Mouse (Mus musculus): ENCODE measurements at regions not wholly inside any gene's neighbourhood (a gene's known extent, or its start where the extent isn't known, plus 50 kb on each side); places are given as distances from the start of the nearest gene placed in this dataset.

- H3K4me3 ChIP-seq (ENCODE audit: low read depth, low read length): no peak overlapping the region
- H3K27me3 ChIP-seq (ENCODE audit: control insufficient read depth, insufficient read depth, low read length): no peaks in the 10 kb centered on the region
- H3K36me3 ChIP-seq (replicated peaks; ENCODE audit: control insufficient read depth, insufficient read depth, low read length): no peaks in the 10 kb centered on the region
- DNase-seq (ENCODE audit: low spot score) (no peak), ATAC-seq (ENCODE audit: insufficient read depth, low read depth) (no peak)
- peaks cover 4% of the 10 kb centered on the region; the same call in 1 of the 2 replicates for H3K4me1 ChIP-seq (ENCODE audit: control insufficient read depth, insufficient read depth)
- H3K9me3 ChIP-seq (replicated peaks; ENCODE audit: control insufficient read depth, low read length): no peaks in the 10 kb centered on the region
- no peak overlapping the region for H3K4me2 ChIP-seq (ENCODE audit: low read depth, low read length)
- no peak for TF ChIP-seq EP300 (IDR thresholded peaks at IDR 0.05; ENCODE audit: low read depth)
- TF ChIP-seq CTCF (IDR thresholded peaks at IDR 0.05; ENCODE audit: low read depth): no peak
- H3K27ac ChIP-seq (ENCODE audit: low read depth): no peak overlapping the region
- WGBS: 41% methylated on average over 4 of the region's 4 CpGs
- H3K9ac ChIP-seq (replicated peaks; ENCODE audit: low read depth, low read length): no peak overlapping the region
Measured at GRCm38 (mm10) chr6:138801835-138802234, 143.5 kb upstream of the Igbp1b start.

GRCm38 (mm10) chr6:138800836-138801740 is 142.7 kb upstream of the Igbp1b start:
- ATAC-seq (ENCODE audit: insufficient read depth, low read depth) (peak; percentile 53; the same call in 1 of the 2 replicates), DNase-seq (ENCODE audit: low spot score) (peak; percentile 57)
- no peaks in the 10 kb centered on the region for H3K27me3 ChIP-seq (ENCODE audit: control insufficient read depth, insufficient read depth, low read length)
- peak overlapping the region; percentile 35; the same call in 1 of the 2 replicates for H3K27ac ChIP-seq (ENCODE audit: low read depth)
- no peak overlapping the region for H3K4me3 ChIP-seq (ENCODE audit: low read depth, low read length)
- TF ChIP-seq EP300 (IDR thresholded peaks at IDR 0.05; ENCODE audit: low read depth): no peak
- 41% methylated on average over 8 of the region's 8 CpGs for WGBS
- peaks cover 4% of the 10 kb centered on the region; the same call in 1 of the 2 replicates for H3K4me1 ChIP-seq (ENCODE audit: control insufficient read depth, insufficient read depth)
- H3K9me3 ChIP-seq (replicated peaks; ENCODE audit: control insufficient read depth, low read length): no peaks in the 10 kb centered on the region
- H3K4me2 ChIP-seq (ENCODE audit: low read depth, low read length): no peak overlapping the region
- no peak overlapping the region for H3K9ac ChIP-seq (replicated peaks; ENCODE audit: low read depth, low read length)
- H3K36me3 ChIP-seq (replicated peaks; ENCODE audit: control insufficient read depth, insufficient read depth, low read length): no peaks in the 10 kb centered on the region

GRCm38 (mm10) chr6:138794706-138795105 is 136.4 kb upstream of the Igbp1b start:
- no peaks in the 10 kb centered on the region for H3K27me3 ChIP-seq (ENCODE audit: control insufficient read depth, insufficient read depth, low read length)
- no peaks in the 10 kb centered on the region for H3K36me3 ChIP-seq (replicated peaks; ENCODE audit: control insufficient read depth, insufficient read depth, low read length)
- ATAC-seq (ENCODE audit: insufficient read depth, low read depth) (no peak), DNase-seq (ENCODE audit: low spot score) (no peak)
- no peak overlapping the region for H3K4me3 ChIP-seq (ENCODE audit: low read depth, low read length)
- H3K4me1 ChIP-seq (ENCODE audit: control insufficient read depth, insufficient read depth): no peaks in the 10 kb centered on the region
- H3K9me3 ChIP-seq (replicated peaks; ENCODE audit: control insufficient read depth, low read length): no peaks in the 10 kb centered on the region
- no peak overlapping the region for H3K9ac ChIP-seq (replicated peaks; ENCODE audit: low read depth, low read length)
- TF ChIP-seq CTCF (IDR thresholded peaks at IDR 0.05; ENCODE audit: low read depth): no peak
- TF ChIP-seq EP300 (IDR thresholded peaks at IDR 0.05; ENCODE audit: low read depth): no peak
- H3K27ac ChIP-seq (ENCODE audit: low read depth): no peak overlapping the region
- no peak overlapping the region for H3K4me2 ChIP-seq (ENCODE audit: low read depth, low read length)
- WGBS: 57% methylated on average over 2 of the region's 2 CpGs

- no peak for DNase-seq (ENCODE audit: low spot score)
- 65% methylated on average over 3 of the region's 3 CpGs for WGBS
- no peaks in the 10 kb centered on the region for H3K4me1 ChIP-seq (ENCODE audit: control insufficient read depth, insufficient read depth)
Measured at GRCm38 (mm10) chr6:138792802-138793201, 134.5 kb upstream of the Igbp1b start.

GRCm38 (mm10) chr6:138782907-138783306 is 124.6 kb upstream of the Igbp1b start:
- no peak overlapping the region for H3K9ac ChIP-seq (replicated peaks; ENCODE audit: low read depth, low read length)
- no peak overlapping the region for H3K4me2 ChIP-seq (ENCODE audit: low read depth, low read length)
- H3K4me3 ChIP-seq (ENCODE audit: low read depth, low read length): no peak overlapping the region
- no peaks in the 10 kb centered on the region for H3K36me3 ChIP-seq (replicated peaks; ENCODE audit: control insufficient read depth, insufficient read depth, low read length)
- no peak overlapping the region for H3K27ac ChIP-seq (ENCODE audit: low read depth)
- WGBS: 63% methylated on average over 4 of the region's 4 CpGs
- DNase-seq (ENCODE audit: low spot score) (no peak), ATAC-seq (ENCODE audit: insufficient read depth, low read depth) (no peak)
- no peaks in the 10 kb centered on the region for H3K4me1 ChIP-seq (ENCODE audit: control insufficient read depth, insufficient read depth)
- TF ChIP-seq EP300 (IDR thresholded peaks at IDR 0.05; ENCODE audit: low read depth) (no peak), CTCF (IDR thresholded peaks at IDR 0.05; ENCODE audit: low read depth) (no peak)
- H3K27me3 ChIP-seq (ENCODE audit: control insufficient read depth, insufficient read depth, low read length): no peaks in the 10 kb centered on the region
- no peaks in the 10 kb centered on the region for H3K9me3 ChIP-seq (replicated peaks; ENCODE audit: control insufficient read depth, low read length)

More at GRCm38 (mm10) chr6:138792802-138793201, 134.5 kb upstream of the Igbp1b start:
- Histone ChIP-seq H3K36me3 (replicated peaks; ENCODE audit: control insufficient read depth, insufficient read depth, low read length) (no peaks in the 10 kb centered on the region), H3K27ac (ENCODE audit: low read depth) (no peak overlapping the region), H3K9ac (replicated peaks; ENCODE audit: low read depth, low read length) (no peak overlapping the region), H3K9me3 (replicated peaks; ENCODE audit: control insufficient read depth, low read length) (no peaks in the 10 kb centered on the region), H3K27me3 (ENCODE audit: control insufficient read depth, insufficient read depth, low read length) (no peaks in the 10 kb centered on the region), H3K4me3 (ENCODE audit: low read depth, low read length) (no peak overlapping the region), H3K4me2 (ENCODE audit: low read depth, low read length) (no peak overlapping the region)
- TF ChIP-seq CTCF (IDR thresholded peaks at IDR 0.05; ENCODE audit: low read depth) (no peak), EP300 (IDR thresholded peaks at IDR 0.05; ENCODE audit: low read depth) (no peak)
- no peak for ATAC-seq (ENCODE audit: insufficient read depth, low read depth)
